Mouse (Mus musculus) neural tube, embryonic 11.5 days (tissue): ENCODE data around the gene Pou5f1. TPM values are rescaled to one million over a fixed set of nuclear protein-coding genes. Genes with fewer than 3 reads are reported as not detected.
A peak's percentile ranks its signal among the peaks of the same experiment; 100 is the strongest.

Experiments used
- ATAC-seq: fragments of 200-750 bp; cut with Nextera tagmentation; 2 replicates; pipeline ENCODE4 v1.8.0; 2017; ENCODE audit warnings: moderate number of reproducible peaks, mild to moderate bottlenecking, moderate TSS enrichment, moderate library complexity; ENCODE audit not compliant: insufficient read depth, low FRiP score, low TSS enrichment
- DNase-seq: peaks from one replicate; pipeline ENCODE4 v3.0.0-alpha.2; 2015; ENCODE audit warnings: low spot score
- H3K27ac ChIP-seq: fragments of 300-500 bp; sonication (generic); 2 replicates; pipeline ENCODE4 v1.5.1; 2014; ENCODE audit warnings: low read depth, mild to moderate bottlenecking, low read length
- H3K27me3 ChIP-seq: fragments of 300-500 bp; sonication (generic); 2 replicates; pipeline ENCODE4 v1.6.1; 2014; ENCODE audit warnings: mild to moderate bottlenecking, low read length, mixed read lengths; ENCODE audit not compliant: control insufficient read depth, insufficient read depth
- H3K36me3 ChIP-seq: fragments of 300-500 bp; sonication (generic); 2 replicates; pipeline ENCODE4 v1.6.1; 2014; ENCODE audit warnings: mild to moderate bottlenecking, low read length, moderate library complexity, mixed read lengths; ENCODE audit not compliant: control insufficient read depth, insufficient read depth
- H3K4me1 ChIP-seq: fragments of 300-500 bp; sonication (generic); 2 replicates; pipeline ENCODE4 v1.6.1; 2014; ENCODE audit warnings: low read length, mixed read lengths; ENCODE audit not compliant: control insufficient read depth, insufficient read depth
- H3K4me2 ChIP-seq: fragments of 300-500 bp; sonication (generic); 2 replicates; pipeline ENCODE4 v1.6.1; 2014; ENCODE audit warnings: low read depth, mild to moderate bottlenecking, moderate library complexity
- H3K4me3 ChIP-seq: fragments of 300-500 bp; sonication (generic); 2 replicates; pipeline ENCODE4 v1.5.1; 2014; ENCODE audit warnings: low read depth, low read length
- H3K9ac ChIP-seq: fragments of 300-500 bp; sonication (generic); 2 replicates; pipeline ENCODE4 v1.6.1; 2014; ENCODE audit warnings: mild to moderate bottlenecking, low read length
- H3K9me3 ChIP-seq: fragments of 300-500 bp; sonication (generic); 2 replicates; pipeline ENCODE4 v1.6.1; 2016; ENCODE audit warnings: low read length; ENCODE audit not compliant: control insufficient read depth
- WGBS: fragments of 180-500 bp; shearing (Covaris S2); extraction: QIAGEN DNeasy Blood & Tissue Kit; methylation state at CpG from one replicate; pipeline ENCODE4 v1.1.7; 2014; 5-methylcytosine and 5-hydroxymethylcytosine counted together
- polyA plus RNA-seq: library from polyadenylated mRNA; unstranded; fragments of >200 nt; fragmentation: Nextera tagmentation; extraction: Ambion mirVana; gene quantifications from 2 replicates; pipeline ENCODE4 v1.2.1, GENCODE M21; 2014

Pou5f1 gene
- polyA plus RNA-seq, 1 experiment from 2014 or later: not detected

DNA sequence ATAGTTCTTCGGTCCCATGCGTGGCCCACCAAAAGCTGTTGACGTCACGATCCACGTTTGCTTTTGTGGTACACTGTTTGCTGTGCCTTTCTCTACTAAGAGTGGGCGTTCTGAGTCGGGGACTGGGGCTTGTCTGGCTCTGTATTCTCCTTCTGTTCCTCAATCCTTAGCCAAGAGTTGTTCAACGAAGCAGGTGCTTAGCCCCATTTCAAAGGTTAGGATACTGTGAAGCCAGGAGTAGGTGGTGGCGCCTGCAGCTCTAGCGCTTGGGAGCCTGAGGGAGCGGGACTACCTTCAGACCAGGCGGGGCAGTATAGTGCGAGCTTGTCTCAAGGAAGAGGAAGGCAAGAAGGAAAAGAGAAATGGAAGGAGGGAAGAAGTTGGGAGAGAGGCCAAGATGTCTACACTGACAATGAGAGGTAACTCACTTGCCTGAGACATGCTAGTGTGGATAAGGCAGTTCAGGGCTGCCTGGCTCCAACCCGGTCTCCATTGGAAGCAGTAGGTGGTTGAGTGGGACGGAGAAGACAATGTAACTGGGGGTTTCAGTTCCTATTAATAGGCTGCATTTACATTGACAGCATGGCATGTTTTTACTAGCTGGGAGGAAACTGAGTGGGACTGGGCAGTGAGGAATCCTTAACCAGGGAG, 37.1 kb downstream of the Pou5f1 start:
- Histone ChIP-seq H3K27me3 (no peaks in the 10 kb centered on the region), H3K27ac (no peak overlapping the region), H3K4me1 (no peaks in the 10 kb centered on the region), H3K4me2 (no peak overlapping the region), H3K36me3 (no peaks in the 10 kb centered on the region), H3K9me3 (no peaks in the 10 kb centered on the region), H3K4me3 (no peak overlapping the region), H3K9ac (no peak overlapping the region)
- DNase-seq (no peak), ATAC-seq (no peak)
- 82% methylated on average over 15 of the region's 15 CpGs for WGBS

DNA sequence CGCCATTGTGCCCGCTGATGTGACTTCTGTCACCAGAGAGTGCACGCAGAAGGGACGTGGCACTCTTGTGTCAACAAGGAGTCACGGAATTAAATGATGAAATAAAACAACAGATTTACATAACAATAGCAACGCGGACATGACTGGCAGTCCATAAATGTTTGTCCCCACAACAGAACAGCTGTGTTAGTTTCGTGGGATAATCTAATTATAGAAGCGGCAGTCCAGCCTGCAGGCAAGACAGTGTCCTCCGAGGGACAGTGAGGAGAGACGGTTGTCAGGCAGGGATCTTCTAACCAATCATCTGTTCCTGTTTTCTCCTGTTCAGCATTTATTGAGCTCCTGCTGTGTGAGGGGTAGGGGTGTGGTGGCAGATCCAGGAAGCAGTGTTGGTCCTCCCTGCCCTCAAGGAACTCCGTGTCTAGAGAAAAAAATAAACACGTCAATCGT, 37.6 kb downstream of the Pou5f1 start:
- DNase-seq (peak; percentile 31), ATAC-seq (peak; percentile 62; the same call in 1 of the 2 replicates)
- Histone ChIP-seq H3K9ac (no peak overlapping the region), H3K27ac (no peak overlapping the region), H3K4me2 (no peak overlapping the region), H3K4me3 (no peak overlapping the region), H3K36me3 (no peaks in the 10 kb centered on the region), H3K27me3 (no peaks in the 10 kb centered on the region), H3K9me3 (no peaks in the 10 kb centered on the region), H3K4me1 (no peaks in the 10 kb centered on the region)
- WGBS: 47% methylated on average over 14 of the region's 14 CpGs

DNA sequence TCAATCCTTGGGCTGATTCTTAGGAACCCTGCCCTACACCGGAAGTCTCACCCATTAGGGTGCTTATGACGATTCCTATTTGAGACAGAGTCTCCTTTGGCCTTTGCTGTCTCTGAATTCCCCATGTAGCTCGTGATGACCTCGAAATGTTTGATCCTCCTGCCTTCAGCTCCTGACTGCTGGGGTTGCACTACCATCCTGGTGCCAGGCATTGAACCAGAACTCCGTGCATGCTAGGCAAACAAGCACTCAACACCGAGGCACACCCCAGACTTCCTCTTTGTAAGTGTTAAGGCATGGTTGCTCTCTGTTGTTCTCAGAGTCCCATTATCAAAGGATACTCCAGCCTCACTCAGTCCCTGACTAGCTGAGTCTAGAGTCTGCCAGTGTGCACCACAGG, 38.2 kb downstream of the Pou5f1 start:
- no peaks in the 10 kb centered on the region for H3K4me1 ChIP-seq
- H3K4me3 ChIP-seq: no peak overlapping the region
- no peak overlapping the region for H3K27ac ChIP-seq
- 84% methylated on average over 6 of the region's 6 CpGs for WGBS
- no peak overlapping the region for H3K9ac ChIP-seq
- no peaks in the 10 kb centered on the region for H3K9me3 ChIP-seq
- H3K36me3 ChIP-seq: no peaks in the 10 kb centered on the region
- DNase-seq (no peak), ATAC-seq (no peak)
- H3K27me3 ChIP-seq: no peaks in the 10 kb centered on the region
- H3K4me2 ChIP-seq: no peak overlapping the region

DNA sequence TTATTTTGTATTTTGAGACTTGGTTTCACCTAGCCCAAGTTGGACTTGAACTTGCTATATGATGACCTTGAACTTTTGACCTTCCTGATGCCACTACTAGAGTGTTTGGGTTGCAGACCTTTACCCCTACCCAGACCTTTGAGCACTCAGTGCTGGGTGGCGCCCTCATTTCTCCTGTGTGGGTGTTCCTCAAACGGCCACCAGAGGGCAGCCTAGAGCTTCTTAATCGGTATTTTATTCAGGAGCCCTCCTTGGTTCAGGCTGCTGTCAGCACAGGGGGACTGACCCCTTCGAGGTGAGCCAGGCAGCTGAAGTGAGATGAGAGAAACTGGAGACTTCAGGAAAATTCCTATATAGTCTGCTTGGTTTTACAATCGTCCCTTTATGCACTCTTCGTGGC, 38.9 kb downstream of the Pou5f1 start:
- DNase-seq (peak; percentile 70), ATAC-seq (peak; percentile 29; the same call in 1 of the 2 replicates)
- H3K27ac ChIP-seq: no peak overlapping the region
- H3K9me3 ChIP-seq: no peaks in the 10 kb centered on the region
- no peak overlapping the region for H3K9ac ChIP-seq
- no peaks in the 10 kb centered on the region for H3K36me3 ChIP-seq
- WGBS: 37% methylated on average over 6 of the region's 6 CpGs
- H3K4me3 ChIP-seq: no peak overlapping the region
- H3K27me3 ChIP-seq: no peaks in the 10 kb centered on the region
- no peak overlapping the region for H3K4me2 ChIP-seq
- H3K4me1 ChIP-seq: no peaks in the 10 kb centered on the region

DNA sequence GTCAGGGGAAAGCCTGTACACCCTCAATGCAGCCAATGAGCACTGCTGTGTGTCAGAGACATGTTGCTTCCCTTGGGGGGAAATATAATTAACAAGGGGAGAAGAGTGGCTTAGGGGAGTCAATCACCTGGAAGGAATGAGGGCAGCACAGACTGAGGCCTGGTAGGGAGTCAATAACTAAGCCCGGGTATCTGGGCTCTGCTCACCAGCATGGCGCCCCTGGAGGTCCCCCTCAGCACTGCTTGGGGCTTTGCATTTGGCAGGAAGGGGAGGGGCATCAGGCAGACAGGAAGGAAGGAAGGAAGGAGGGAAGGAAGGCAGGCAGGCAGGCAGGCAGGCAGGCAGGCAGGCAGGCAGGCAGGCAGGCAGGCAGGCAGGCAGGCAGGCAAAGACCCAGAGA, 41.6 kb downstream of the Pou5f1 start:
- H3K27me3 ChIP-seq: no peaks in the 10 kb centered on the region
- ATAC-seq (no peak), DNase-seq (no peak)
- no peak overlapping the region for H3K4me2 ChIP-seq
- no peaks in the 10 kb centered on the region for H3K36me3 ChIP-seq
- no peaks in the 10 kb centered on the region for H3K4me1 ChIP-seq
- no peak overlapping the region for H3K4me3 ChIP-seq
- no peak overlapping the region for H3K9ac ChIP-seq
- 82% methylated on average over 2 of the region's 2 CpGs for WGBS
- H3K27ac ChIP-seq: no peak overlapping the region
- H3K9me3 ChIP-seq: no peaks in the 10 kb centered on the region

DNA sequence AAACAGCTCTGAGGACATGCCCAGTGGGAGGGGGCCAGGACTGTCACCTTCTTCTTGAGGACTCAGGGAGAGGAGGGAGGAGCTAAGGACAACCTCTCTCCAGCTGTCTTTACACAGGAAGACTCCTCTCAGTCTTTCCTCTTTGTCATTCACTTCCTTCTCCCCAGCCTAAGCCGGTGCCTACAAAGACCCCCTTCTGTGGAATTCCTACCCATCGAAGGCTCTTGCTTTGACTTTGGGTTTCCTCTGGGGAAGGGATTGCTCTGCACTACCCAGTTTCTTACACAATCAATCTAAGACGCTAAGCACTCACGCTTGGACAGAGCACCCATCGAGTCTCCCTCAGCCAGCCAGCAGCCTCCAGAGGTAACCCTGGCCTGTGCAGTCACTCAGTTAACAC, 42.8 kb downstream of the Pou5f1 start:
- DNase-seq: no peak
- 23% methylated on average over 5 of the region's 5 CpGs for WGBS
- no peaks in the 10 kb centered on the region for H3K9me3 ChIP-seq
- H3K4me1 ChIP-seq: no peaks in the 10 kb centered on the region
- H3K27me3 ChIP-seq: no peaks in the 10 kb centered on the region
- H3K4me2 ChIP-seq: no peak overlapping the region
- H3K36me3 ChIP-seq: no peaks in the 10 kb centered on the region
- no peak overlapping the region for H3K9ac ChIP-seq
- no peak overlapping the region for H3K27ac ChIP-seq
- ATAC-seq: no peak
- no peak overlapping the region for H3K4me3 ChIP-seq

DNA sequence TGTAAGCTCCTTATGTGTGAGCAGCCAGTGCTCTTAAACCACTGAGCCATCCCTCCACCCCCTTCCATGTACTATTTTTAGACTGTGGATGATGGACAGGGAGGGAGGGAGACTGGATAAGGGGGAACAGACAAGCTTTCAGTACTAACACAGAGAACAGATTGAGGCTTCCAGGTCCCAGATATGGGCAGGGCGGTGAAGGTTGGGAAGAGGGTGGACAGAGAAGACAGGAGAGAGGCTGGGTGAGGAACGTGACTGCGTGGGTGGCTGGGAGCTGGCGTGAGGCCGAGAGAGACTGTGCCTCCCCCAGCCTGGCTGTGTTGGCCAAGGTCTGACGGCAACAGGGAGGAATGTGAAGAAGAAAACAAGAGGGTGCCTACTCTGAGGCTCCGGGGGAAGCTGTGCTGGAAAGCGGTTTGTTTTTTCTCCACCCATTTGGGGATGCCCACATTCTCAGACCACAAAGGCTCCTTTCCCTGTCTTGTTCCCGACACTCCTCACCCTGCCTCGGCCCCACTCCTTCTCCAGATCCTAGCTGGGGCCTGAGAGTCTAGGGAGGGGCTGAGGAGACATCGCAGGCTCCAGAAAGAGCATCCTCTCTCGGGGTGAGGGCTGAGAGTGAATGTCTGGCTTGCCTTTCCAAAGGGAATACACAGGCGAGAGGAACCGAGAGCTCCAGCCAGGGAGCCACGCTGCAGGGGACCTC, 43.8 kb downstream of the Pou5f1 start:
- ATAC-seq: no peak
- 61% methylated on average over 15 of the region's 15 CpGs for WGBS

DNA sequence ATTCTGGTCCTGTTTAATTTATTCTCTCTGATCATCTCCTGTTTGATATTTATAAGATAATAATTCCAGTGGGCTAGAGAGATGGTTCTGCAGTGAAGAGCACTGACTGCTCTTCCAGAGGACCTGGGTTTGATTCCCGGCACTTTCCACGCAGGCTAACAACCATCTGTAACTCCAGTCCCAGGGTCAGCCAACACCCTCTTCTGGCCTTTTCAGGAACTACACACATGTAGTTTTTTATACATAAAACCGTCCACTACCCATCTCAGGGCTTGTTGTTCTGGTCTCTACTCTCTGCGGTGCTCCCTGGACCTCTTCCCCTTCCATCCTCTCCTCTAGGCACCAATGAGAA, 44.3 kb downstream of the Pou5f1 start:
- Histone ChIP-seq H3K4me1 (no peaks in the 10 kb centered on the region), H3K9ac (no peak overlapping the region), H3K4me3 (no peak overlapping the region), H3K4me2 (no peak overlapping the region), H3K27ac (no peak overlapping the region), H3K36me3 (no peaks in the 10 kb centered on the region), H3K9me3 (no peaks in the 10 kb centered on the region), H3K27me3 (no peaks in the 10 kb centered on the region)
- WGBS: 98% methylated on average over 4 of the region's 4 CpGs
- ATAC-seq (no peak), DNase-seq (no peak)

More for the DNA sequence above, 43.8 kb downstream of the Pou5f1 start:
- Histone ChIP-seq H3K4me2 (no peak overlapping the region), H3K4me3 (no peak overlapping the region), H3K9ac (no peak overlapping the region), H3K27me3 (no peaks in the 10 kb centered on the region), H3K9me3 (no peaks in the 10 kb centered on the region), H3K36me3 (no peaks in the 10 kb centered on the region), H3K4me1 (no peaks in the 10 kb centered on the region), H3K27ac (no peak overlapping the region)
- DNase-seq: no peak

DNA sequence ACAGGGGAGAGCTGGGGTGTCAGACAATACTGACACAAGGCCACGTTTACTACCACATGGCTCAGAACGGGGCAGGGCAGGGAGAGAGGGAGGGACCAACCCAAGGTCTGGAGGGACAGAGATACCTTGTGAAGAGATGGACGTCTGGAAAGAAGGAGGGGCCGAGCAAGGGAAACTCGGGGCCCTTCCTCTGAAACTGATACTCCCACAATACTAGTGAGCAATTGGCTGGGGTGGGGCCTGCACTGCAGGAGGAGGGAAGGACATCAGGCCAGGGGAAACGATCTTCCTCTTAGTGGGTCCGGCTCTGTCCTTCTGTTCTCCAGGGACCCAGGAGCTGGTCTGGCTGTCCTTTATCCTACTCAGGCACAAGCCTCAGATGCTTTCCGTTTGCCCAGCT, 45.1 kb downstream of the Pou5f1 start:
- ATAC-seq: no peak
- no peak overlapping the region for H3K27ac ChIP-seq
- H3K4me2 ChIP-seq: no peak overlapping the region
- H3K36me3 ChIP-seq: no peaks in the 10 kb centered on the region
- whole genome bisulfite sequencing: 48% methylated on average over 8 of the region's 8 CpGs
- H3K4me1 ChIP-seq: no peaks in the 10 kb centered on the region
- H3K4me3 ChIP-seq: no peak overlapping the region
- no peak for DNase-seq
- no peak overlapping the region for H3K9ac ChIP-seq
- no peaks in the 10 kb centered on the region for H3K9me3 ChIP-seq
- no peaks in the 10 kb centered on the region for H3K27me3 ChIP-seq
